Comparison of ENCODE assay signal across 19 mouse cellular contexts in the genomic region with DNA sequence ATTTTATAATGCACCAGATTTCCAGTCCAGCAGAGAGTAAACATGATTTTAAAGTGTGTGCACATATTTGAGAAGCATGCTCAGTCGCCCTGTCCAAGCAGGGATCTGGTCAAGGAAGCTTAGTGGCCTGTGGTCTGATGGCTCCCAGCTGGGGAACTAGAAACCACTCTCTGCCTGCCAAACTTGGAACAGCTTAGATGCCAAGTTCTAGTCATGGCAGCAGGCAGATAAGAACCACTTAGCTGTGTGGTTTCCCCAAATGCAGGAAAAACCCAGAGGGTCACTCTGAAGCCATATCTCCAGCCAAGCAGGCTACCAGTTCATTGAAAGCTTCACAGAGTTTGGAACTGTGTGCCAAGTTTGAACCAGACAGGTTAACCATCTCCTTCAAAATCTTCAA.
DNase-seq lines count a peak whose midpoint lies in the region; ATAC-seq and TF ChIP-seq lines count a peak whose summit lies in the region.
"Had no signal": no experiment of that assay in that cellular context is flagged by ENCODE, and none has a peak within 500 bp of the region (broad histone marks: within the 10 kb centered on the region; RNA-seq: fewer than 3 reads in every experiment).

No protein-coding gene starts in this region.

- no peaks in the 10 kb centered on the region for H3K4me1 ChIP-seq in lung, adult 2 months (ENCODE audit: control insufficient read depth, insufficient read depth, low read length)
- H3K4me1 ChIP-seq: embryonic facial prominence, embryonic 15.5 days; forebrain, embryonic 10.5 days; heart, embryonic 12.5 days; hindbrain, embryonic 15.5 days had no signal

- no peak for TF ChIP-seq CTCF in lung, adult 2 months (IDR thresholded peaks at IDR 0.05; ENCODE audit: insufficient read depth, low read length)

- ATAC-seq in hematopoietic stem cell, adult 5-6 weeks (replicated peaks in 1 of 2; ENCODE audit: insufficient read depth in 1 of 2, low FRiP score in 2 of 2, low TSS enrichment in 1 of 2, low read depth in 1 of 2, poor library complexity in 2 of 2, severe bottlenecking in 2 of 2), result peak; percentile 62 to 73
- no peak for ATAC-seq in inflammation-experienced regulatory T-cells, adult 6 months
- ATAC-seq: forebrain, embryonic 14.5 days had no signal

- 46% methylated on average over 1 of the region's 1 CpGs for WGBS in lung, adult 2 months

- no peak for TF ChIP-seq POLR2A in lung, adult 2 months (IDR thresholded peaks at IDR 0.05; ENCODE audit: borderline replicate concordance, extremely low read depth, low read depth, low read length)

- DNase-seq in kidney, adult 11 months, result peak; percentile 4
- DNase-seq in kidney, postnatal 4 days, result no peak
- DNase-seq in lung, adult 18-20 months, result peak; percentile 7 to 10
- DNase-seq in lung, adult 2 months, result no peak
- DNase-seq in lung, postnatal 36 days, result peak; percentile 26
- DNase-seq: adrenal gland, adult 2 months; adrenal gland, postnatal 25 days; cerebellum, adult 9-10 months; embryo, embryonic 11 days; gastrocnemius, adult 2 months; gastrocnemius, postnatal 25 days had no signal

- H3K4me3 ChIP-seq in lung, adult 2 months (replicated peaks; ENCODE audit: extremely low read depth, low read depth, low read length), result no peak overlapping the region
- H3K4me3 ChIP-seq: embryonic facial prominence, embryonic 15.5 days; erythroblast, embryonic 14.5 days; forebrain, embryonic 10.5 days; gastrocnemius, adult 2 months; heart, embryonic 12.5 days; hindbrain, embryonic 15.5 days had no signal

Comparison
In these comparisons a context has a peak if more than half of its experiments do, and no peak if none do; other contexts are left out.
1. DNase-seq: peak in kidney, adult 11 months (single experiment), lung, adult 18-20 months (2 of 2) and lung, postnatal 36 days (single experiment); none in kidney, postnatal 4 days (0 of 2) and lung, adult 2 months (single experiment).